ENCODE assay signal across 12 mouse cellular contexts in the genomic region with DNA sequence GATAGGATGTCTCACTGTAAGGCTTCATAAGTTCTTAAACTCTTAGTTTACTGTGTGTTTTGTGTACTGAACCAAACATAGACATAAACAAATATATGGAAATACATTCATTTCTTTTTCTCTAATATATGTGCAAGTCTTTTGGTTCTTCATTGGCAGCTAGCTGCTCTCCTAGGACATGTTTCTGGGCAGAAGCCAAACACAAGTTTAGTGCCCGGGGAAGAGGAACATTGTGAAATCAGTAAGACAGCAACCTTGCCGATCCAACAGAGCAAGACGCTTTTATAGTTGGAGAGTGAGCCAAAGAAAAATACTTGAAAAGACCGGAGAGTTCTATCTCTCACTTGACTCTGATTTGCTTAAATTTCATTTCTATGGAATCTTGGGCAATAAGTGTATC.
DNase-seq lines count a peak whose midpoint lies in the region; ATAC-seq and TF ChIP-seq lines count a peak whose summit lies in the region.
"Had no signal": no experiment of that assay in that cellular context is flagged by ENCODE, and none has a peak within 500 bp of the region (broad histone marks: within the 10 kb centered on the region; RNA-seq: fewer than 3 reads in every experiment).

No protein-coding gene starts in this region.

- WGBS in heart, embryonic 11.5 days (ENCODE audit: insufficient replicate concordance): 82% methylated on average over 4 of the region's 4 CpGs

- intact Hi-C loops in heart, postnatal 36 days (cut with DNase I): no loop called here
- intact Hi-C loops in gastrocnemius, adult 2 months (cut with DNase I): no loop called here

- no peaks in the 10 kb centered on the region for H3K27me3 ChIP-seq in heart, embryonic 11.5 days (ENCODE audit: control insufficient read depth, insufficient read depth, low read length)

- ATAC-seq in heart, embryonic 11.5 days (replicated peaks; ENCODE audit: insufficient number of reproducible peaks, low FRiP score, low TSS enrichment): no peak
- ATAC-seq: forebrain, embryonic 14.5 days had no signal

- H3K4me3 ChIP-seq in heart, embryonic 11.5 days (ENCODE audit: low read depth, low read length): no peak overlapping the region
- no peak overlapping the region for H3K4me3 ChIP-seq in gastrocnemius, adult 2 months

- no peak for TF ChIP-seq CTCF in gastrocnemius, adult 2 months (IDR thresholded peaks at IDR 0.05)

- no peak overlapping the region for H3K27ac ChIP-seq in heart, embryonic 11.5 days (ENCODE audit: low read depth, low read length)
- no peak overlapping the region for H3K27ac ChIP-seq in gastrocnemius, adult 2 months

- no peaks in the 10 kb centered on the region for H3K36me3 ChIP-seq in heart, embryonic 11.5 days (ENCODE audit: control insufficient read depth, insufficient read depth, low read length)

- peak; percentile 46 to 52 for DNase-seq in heart, postnatal 36 days
- peak; percentile 6 for DNase-seq in ovary, postnatal 36 days (ENCODE audit: low spot score)
- no peak for DNase-seq in ovary, postnatal 10 days (ENCODE audit: low spot score)
- peak; percentile 60 for DNase-seq in gastrocnemius, adult 2 months
- DNase-seq in testis, postnatal 10 days (ENCODE audit: low spot score): peak; percentile 47
- no peak for DNase-seq in left cerebral cortex, adult 8-10 months (ENCODE audit: low spot score in 2 of 2)
- no peak for DNase-seq in layer of hippocampus, postnatal 25 days (ENCODE audit: extremely low spot score in 1 of 2, low spot score in 1 of 2)
- DNase-seq: cerebellum, postnatal 36 days; liver; thymus, adult 18-20 months had no signal

- H3K9me3 ChIP-seq in heart, embryonic 11.5 days (replicated peaks; ENCODE audit: control insufficient read depth, low read length): no peaks in the 10 kb centered on the region

- H3K4me1 ChIP-seq in heart, embryonic 11.5 days (ENCODE audit: control insufficient read depth, insufficient read depth, low read length): no peaks in the 10 kb centered on the region

- no peak overlapping the region for H3K4me2 ChIP-seq in heart, embryonic 11.5 days

- no peak overlapping the region for H3K9ac ChIP-seq in heart, embryonic 11.5 days (ENCODE audit: low read depth, low read length)

Comparison
In these comparisons a context has a peak if more than half of its experiments do, and no peak if none do; other contexts are left out.
1. DNase-seq: peak in heart, postnatal 36 days (2 of 2), ovary, postnatal 36 days (single experiment), gastrocnemius, adult 2 months (single experiment) and testis, postnatal 10 days (single experiment); none in ovary, postnatal 10 days (single experiment), left cerebral cortex, adult 8-10 months (0 of 2) and layer of hippocampus, postnatal 25 days (0 of 2).